Mouse (Mus musculus): ENCODE results near the gene Arl4a. TPM values are rescaled to one million over a fixed set of nuclear protein-coding genes. Genes with fewer than 3 reads are reported as not detected.

The Arl4a gene
- 41.8 TPM for polyA plus RNA-seq (2014; fragmentation: Illumina TruSeq; extraction: RNeasy Lipid Tissue Mini Kit (QIAGEN cat#74804); ENCODE audit: insufficient read depth, low read depth, low replicate concordance)

DNA sequence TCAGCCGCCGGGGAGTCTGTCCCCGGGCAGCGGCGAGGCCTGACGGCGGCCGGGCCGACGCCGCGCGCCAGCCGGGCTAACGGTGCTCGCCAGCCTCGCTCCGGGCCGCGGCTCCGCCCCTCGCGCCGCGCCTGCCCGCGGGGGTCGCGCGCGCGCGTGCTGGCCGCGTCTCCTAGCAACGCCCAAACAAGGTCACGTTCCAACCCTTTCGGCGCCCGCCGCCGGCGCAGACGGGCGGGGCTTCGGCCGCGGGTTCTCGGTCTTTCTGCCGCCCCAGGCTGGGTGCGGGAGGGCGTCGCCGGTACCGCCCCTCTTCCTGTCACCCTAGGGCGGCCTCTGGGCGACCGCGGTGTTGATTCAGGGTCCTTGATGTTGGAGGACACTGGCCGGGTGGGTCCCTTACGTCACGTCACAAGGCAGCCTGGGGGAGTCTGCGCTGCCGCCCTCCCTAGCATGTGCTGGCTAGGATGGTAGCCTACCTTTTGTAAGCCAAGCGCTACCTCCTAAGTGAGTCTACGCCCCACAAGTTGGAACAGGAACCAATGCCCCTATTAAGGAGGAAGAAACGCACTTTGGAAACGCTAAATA lies at the start of gene Arl4a:
Gene Arl4a, minus strand, starts transcription at position 150 of the 588 bp plus-strand sequence.

Other genes starting within 250 kb of the Arl4a start
- 0.27 TPM for gene Scin, start 96.2 kb upstream of the Arl4a start, polyA plus RNA-seq (2014; fragmentation: Illumina TruSeq; extraction: RNeasy Lipid Tissue Mini Kit (QIAGEN cat#74804); ENCODE audit: insufficient read depth, low read depth, low replicate concordance)
- 0.31 TPM for gene Lsmem1, start 161.5 kb upstream of the Arl4a start, polyA plus RNA-seq (2014; fragmentation: Illumina TruSeq; extraction: RNeasy Lipid Tissue Mini Kit (QIAGEN cat#74804); ENCODE audit: insufficient read depth, low read depth, low replicate concordance)
- 132 TPM for gene Ifrd1, start 210.5 kb upstream of the Arl4a start, polyA plus RNA-seq (2014; fragmentation: Illumina TruSeq; extraction: RNeasy Lipid Tissue Mini Kit (QIAGEN cat#74804); ENCODE audit: insufficient read depth, low read depth, low replicate concordance)

All from lung, adult 10 weeks (tissue).